Mouse (Mus musculus) monocyte, adult 59 days (primary cell): ENCODE data around the gene Trpv1. TPM values are rescaled to one million over a fixed set of nuclear protein-coding genes. Genes with fewer than 3 reads are reported as not detected.

Source experiments
- total RNA-seq, 2 experiments: library from RNA; stranded (reverse); gene quantifications; one replicate each; pipeline ENCODE4 v1.2.4; 2023

Gene Trpv1
- not detected for total RNA-seq

DNA sequence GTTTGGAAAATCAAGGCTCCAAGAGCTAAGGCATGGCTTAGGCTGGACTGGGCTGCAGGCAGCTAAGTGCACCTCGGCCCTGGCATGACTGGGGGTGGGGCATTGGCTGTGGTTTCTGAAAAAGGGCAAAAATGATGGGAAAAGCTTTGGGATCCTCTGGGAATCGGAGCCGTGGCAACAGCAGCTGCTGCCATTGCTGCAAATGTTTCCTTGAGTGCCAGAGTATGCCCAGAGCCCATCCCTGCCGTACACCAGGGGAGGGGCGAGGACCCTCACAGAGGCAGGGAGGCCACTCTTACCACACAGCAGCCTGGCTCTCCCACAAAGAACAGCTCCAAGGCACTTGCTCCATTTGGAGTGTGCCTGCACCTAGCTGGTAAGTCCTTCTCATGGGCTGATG is at the start of gene Trpv1:
Trpv1 (plus strand) TSS at position 301 of the 400 bp plus-strand sequence.

DNA sequence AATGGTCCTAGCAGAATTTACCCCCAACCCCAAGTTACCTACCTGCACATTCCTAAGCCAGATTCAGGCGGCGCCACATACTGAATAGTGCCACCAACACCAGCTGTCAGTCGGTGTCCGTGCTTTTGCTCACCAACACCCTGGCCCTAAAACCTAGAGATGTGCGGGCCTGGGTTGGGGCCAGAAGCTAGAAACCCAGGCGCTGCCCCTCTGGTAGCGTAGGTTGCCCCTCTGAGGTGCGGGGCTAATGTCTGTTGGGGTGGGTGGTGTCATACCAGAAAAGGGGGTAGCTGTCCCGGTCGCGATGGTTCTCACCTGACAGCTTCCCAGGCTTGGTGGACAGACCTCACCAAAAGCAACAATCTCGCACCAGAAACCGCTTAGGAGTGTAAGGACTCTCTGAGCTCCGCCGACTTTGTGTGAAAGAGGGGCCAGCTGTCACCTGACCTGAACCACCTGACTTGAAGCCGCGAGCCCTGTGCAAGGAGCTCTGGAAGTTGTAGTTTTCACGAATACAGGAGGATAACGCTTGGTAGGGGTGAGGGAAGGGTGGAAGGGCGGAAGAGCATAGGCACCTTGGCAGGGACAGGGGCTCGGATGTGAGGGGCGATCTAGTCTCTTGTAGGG is 35.4 kb upstream of the Trpv1 start, which contains the start of gene Ctns:
Ctns (minus strand) TSS at position 440 of the 627 bp plus-strand sequence.

DNA sequence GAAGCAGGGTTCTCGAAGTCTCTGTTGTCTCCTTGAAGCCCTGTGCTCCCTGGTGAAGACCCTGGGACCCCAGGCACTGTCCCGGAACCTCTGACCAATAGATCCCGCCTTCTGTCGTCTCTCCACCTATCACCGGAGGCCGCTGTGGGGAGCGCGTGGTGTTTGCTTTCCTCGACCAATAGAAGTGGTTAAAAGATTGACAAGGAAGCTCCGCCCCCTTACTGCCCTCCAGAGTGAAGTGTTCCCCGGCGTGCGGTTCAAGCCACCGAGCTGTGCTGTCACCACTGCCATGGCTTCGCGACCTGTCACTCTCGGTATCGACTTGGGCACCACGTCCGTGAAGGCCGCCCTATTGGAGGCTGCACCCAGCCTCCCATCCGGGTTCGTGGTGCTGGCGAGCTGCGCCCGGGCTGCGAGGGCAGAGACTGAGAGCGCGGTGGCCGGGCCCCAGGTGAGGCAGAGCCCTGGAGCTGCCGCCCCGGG is 34.8 kb upstream of the Trpv1 start, which contains the start of gene Shpk:
Shpk (plus strand) TSS at position 231 of the 483 bp plus-strand sequence.

DNA sequence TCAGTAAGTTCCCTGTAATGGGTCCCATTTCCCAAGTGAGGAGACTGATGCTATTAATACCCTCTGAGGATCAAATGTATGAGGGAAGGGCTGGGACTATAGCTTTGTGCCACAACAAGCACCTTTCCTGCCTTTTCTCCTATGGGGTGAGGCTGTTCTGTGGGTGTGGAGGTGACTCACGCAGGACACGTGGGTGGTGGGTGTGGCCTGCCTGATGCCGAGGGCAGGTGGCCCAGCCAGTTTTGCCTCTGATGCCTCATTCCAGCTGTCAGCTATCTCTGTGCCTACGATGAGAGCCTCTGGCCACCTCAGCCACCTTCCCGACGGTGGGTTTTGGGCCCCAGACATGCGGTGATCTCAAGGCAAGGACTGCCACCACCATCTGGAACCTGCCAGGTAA is 33.2 kb downstream of the Trpv1 start, which contains the start of gene Trpv3:
Trpv3 (plus strand) TSS at position 122 of the 400 bp plus-strand sequence.

Other genes starting within 250 kb of the Trpv1 start
- 1 to 10 TPM; 3.9 to 4.3 TPM for gene P2rx1, start 235.2 kb upstream of the Trpv1 start, total RNA-seq
- gene Camkk1, start 215.3 kb upstream of the Trpv1 start, total RNA-seq: 1 to 10 TPM; 1.2 to 2.8 TPM
- 10 to 100 TPM in 1 of 2 experiments, 1 to 10 TPM in 1; 9.9 to 13.7 TPM for gene Ncbp3, start 186.5 kb upstream of the Trpv1 start, total RNA-seq
- under 1 TPM; 0.97 TPM for gene Itgae, start 143.7 kb upstream of the Trpv1 start, total RNA-seq
- gene Haspin, start 96.0 kb upstream of the Trpv1 start, total RNA-seq: 1 to 10 TPM; 2.5 to 3.4 TPM
- under 1 TPM; 0.43 to 0.55 TPM for gene P2rx5, start 73.9 kb upstream of the Trpv1 start, total RNA-seq
- 10 to 100 TPM; 40.3 to 46.2 TPM for gene Emc6, start 57.3 kb upstream of the Trpv1 start, total RNA-seq
- gene Tax1bp3, start 57.2 kb upstream of the Trpv1 start, total RNA-seq: 10 to 100 TPM; 37.6 to 42.0 TPM
- 10 to 100 TPM; 31.8 to 33.1 TPM for gene Ctns, start 35.2 kb upstream of the Trpv1 start, total RNA-seq
- 1 to 10 TPM; 2.5 to 3.8 TPM for gene Shpk, start 34.8 kb upstream of the Trpv1 start, total RNA-seq
- not detected for gene Trpv3, start 33.1 kb downstream of the Trpv1 start, total RNA-seq
- gene Aspa, start 95.3 kb downstream of the Trpv1 start, total RNA-seq: 10 to 100 TPM; 11.5 to 11.6 TPM
- gene Gm49340, start 95.4 kb downstream of the Trpv1 start, total RNA-seq: not detected
- gene Spata22, start 95.4 kb downstream of the Trpv1 start, total RNA-seq: not detected
- gene Olfr20, start 116.5 kb downstream of the Trpv1 start, total RNA-seq: not detected
- not detected for gene Olfr376, start 137.0 kb downstream of the Trpv1 start, total RNA-seq
- not detected for gene Olfr1, start 165.3 kb downstream of the Trpv1 start, total RNA-seq
- not detected for gene Olfr378, start 194.2 kb downstream of the Trpv1 start, total RNA-seq
- gene Olfr380, start 223.2 kb downstream of the Trpv1 start, total RNA-seq: not detected